Mouse (Mus musculus) small intestine, adult 2 months (tissue): ENCODE data around the gene Serpinb12. TPM values are rescaled to one million over a fixed set of nuclear protein-coding genes. Genes with fewer than 3 reads are reported as not detected.

Source experiments
- H3K27ac ChIP-seq: fragments of 200-500 bp; 2 replicates; pipeline ENCODE4 v1.5.1; 2012; ENCODE audit warnings: low read depth, low read length, control low read depth, inconsistent platforms; ENCODE audit not compliant: insufficient read depth
- H3K27me3 ChIP-seq: fragments of 200-500 bp; 2 replicates; pipeline ENCODE4 v1.6.1; 2012; ENCODE audit warnings: mild to moderate bottlenecking, moderate library complexity, low read length, inconsistent platforms; ENCODE audit not compliant: control insufficient read depth, insufficient read depth
- H3K36me3 ChIP-seq: fragments of 200-500 bp; 2 replicates; pipeline ENCODE4 v1.6.1; 2012; ENCODE audit warnings: mild to moderate bottlenecking, low read length, control low read depth, inconsistent platforms; ENCODE audit not compliant: control insufficient read depth, insufficient read depth
- H3K4me1 ChIP-seq: fragments of 200-500 bp; 2 replicates; pipeline ENCODE4 v1.6.1; 2012; ENCODE audit warnings: low read length, inconsistent platforms, mixed read lengths; ENCODE audit not compliant: control insufficient read depth, insufficient read depth, insufficient read length
- H3K4me3 ChIP-seq: fragments of 200-500 bp; 2 replicates; pipeline ENCODE4 v1.5.1; 2012; ENCODE audit warnings: low read depth, mild to moderate bottlenecking, control low read depth, inconsistent platforms, low read length, moderate library complexity
- CTCF ChIP-seq: fragments of 200-500 bp; IDR thresholded peaks from 2 replicates; pipeline ENCODE4 v1.5.1; 2012; ENCODE audit warnings: low read depth, mild to moderate bottlenecking, control low read depth, inconsistent platforms, low read length, moderate library complexity, mixed read lengths; ENCODE audit not compliant: insufficient replicate concordance, insufficient read length; ENCODE audit errors: extremely low read depth
- POLR2A ChIP-seq: fragments of 200-500 bp; IDR thresholded peaks from 2 replicates; pipeline ENCODE4 v1.6.1; 2012; ENCODE audit warnings: low read depth, mild to moderate bottlenecking, control low read depth, inconsistent platforms, low read length, moderate library complexity
- WGBS: fragments of 180-500 bp; shearing (Covaris S2); methylation state at CpG from one replicate; pipeline ENCODE4 v1.1.7; 2018; 5-methylcytosine and 5-hydroxymethylcytosine counted together
- polyA plus RNA-seq: library from polyadenylated mRNA; depleted of rRNA; stranded (reverse); fragments of >200 nt; gene quantifications from 2 replicates; pipeline ENCODE4 v1.2.3, GENCODE M21; 2012; rRNA removed

Serpinb12 gene
- polyA plus RNA-seq, 1 experiment = not detected

DNA sequence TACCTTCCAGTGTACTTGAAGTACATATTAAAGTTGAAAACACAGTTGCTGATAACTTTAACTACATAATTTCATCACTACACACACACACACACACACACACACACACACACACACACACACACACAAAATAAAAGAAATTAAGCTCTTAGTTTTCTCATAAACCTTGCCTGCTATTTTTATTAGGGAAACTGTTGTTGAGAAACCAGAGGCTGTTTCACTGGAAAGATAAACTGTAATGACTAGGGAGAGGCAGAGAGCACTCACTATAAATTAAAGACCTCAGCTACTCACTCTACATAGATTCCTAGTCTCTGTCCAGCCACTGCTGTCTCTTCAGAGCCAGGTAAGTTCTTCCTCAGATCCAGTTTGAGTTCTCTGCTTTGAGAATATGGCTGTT is 46.4 kb downstream of the Serpinb12 start, which contains the start of gene Serpinb13:
Gene Serpinb13 (plus strand): TSS at position 301 of the 400 bp plus-strand sequence.
- TF ChIP-seq CTCF = no peak
- Histone ChIP-seq H3K4me3 (no peak within 1 kb of the TSS), H3K36me3 (no peaks in the 10 kb centered on the region), H3K27me3 (no peaks in the 10 kb centered on the region), H3K27ac (no peak within 1 kb of the TSS), H3K4me1 (no peaks in the 10 kb centered on the region)

GRCm38 (mm10) chr1:106983092-106983491 is 48.8 kb downstream of the Serpinb12 start:
- Histone ChIP-seq H3K36me3 (no peaks in the 10 kb centered on the region), H3K4me1 (no peaks in the 10 kb centered on the region), H3K27me3 (no peaks in the 10 kb centered on the region), H3K4me3 (no peak overlapping the region), H3K27ac (no peak overlapping the region)
- WGBS = 90% methylated on average over 1 of the region's 1 CpGs
- TF ChIP-seq POLR2A (no peak), CTCF (no peak)

DNA sequence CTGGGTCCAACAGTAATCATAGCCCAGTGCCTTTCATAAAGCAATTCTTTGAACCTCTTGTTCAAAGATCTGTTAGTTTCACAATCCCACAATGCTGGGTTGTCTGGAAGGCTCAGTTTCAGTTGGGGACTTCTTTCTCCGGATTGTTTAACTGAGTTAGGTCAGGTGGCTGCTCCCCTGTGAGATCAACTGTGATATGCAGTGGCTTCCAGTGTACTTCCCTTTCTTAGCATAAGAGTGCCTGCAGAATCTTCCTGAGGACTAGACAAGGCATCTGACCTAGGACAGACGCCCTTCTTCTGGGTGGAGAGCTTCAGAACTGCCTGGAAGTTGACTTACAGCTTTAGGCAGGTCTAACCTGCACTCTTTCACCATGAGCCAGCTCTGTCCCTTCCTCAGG is 49.6 kb downstream of the Serpinb12 start:
- TF ChIP-seq CTCF (no peak), POLR2A (no peak)
- Histone ChIP-seq H3K4me3 (no peak overlapping the region), H3K4me1 (no peaks in the 10 kb centered on the region), H3K27ac (no peak overlapping the region), H3K27me3 (no peaks in the 10 kb centered on the region), H3K36me3 (no peaks in the 10 kb centered on the region)
- WGBS = 46% methylated on average over 2 of the region's 2 CpGs

DNA sequence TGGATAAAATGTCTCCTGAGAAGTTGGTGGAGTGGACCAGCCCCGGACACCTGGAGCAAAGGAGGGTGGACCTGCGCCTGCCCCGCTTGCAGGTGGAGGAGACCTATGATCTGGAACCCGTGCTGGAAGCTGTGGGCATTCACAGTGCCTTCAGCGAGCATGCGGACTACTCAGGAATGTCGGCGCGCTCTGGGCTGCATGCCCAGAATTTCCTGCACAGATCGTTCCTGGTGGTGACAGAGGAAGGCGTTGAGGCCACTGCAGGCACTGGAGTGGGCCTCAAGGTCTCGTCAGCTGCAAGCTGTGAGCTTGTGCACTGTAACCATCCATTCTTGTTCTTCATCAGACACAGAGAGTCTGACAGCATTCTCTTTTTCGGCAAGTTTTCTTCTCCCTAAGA is 66.2 kb downstream of the Serpinb12 start:
- Histone ChIP-seq H3K36me3 (no peaks in the 10 kb centered on the region), H3K4me1 (no peaks in the 10 kb centered on the region), H3K27me3 (no peaks in the 10 kb centered on the region), H3K4me3 (no peak overlapping the region), H3K27ac (no peak overlapping the region)
- no peak for TF ChIP-seq POLR2A
- TF ChIP-seq CTCF = no peak
- 65% methylated on average over 13 of the region's 13 CpGs for WGBS

DNA sequence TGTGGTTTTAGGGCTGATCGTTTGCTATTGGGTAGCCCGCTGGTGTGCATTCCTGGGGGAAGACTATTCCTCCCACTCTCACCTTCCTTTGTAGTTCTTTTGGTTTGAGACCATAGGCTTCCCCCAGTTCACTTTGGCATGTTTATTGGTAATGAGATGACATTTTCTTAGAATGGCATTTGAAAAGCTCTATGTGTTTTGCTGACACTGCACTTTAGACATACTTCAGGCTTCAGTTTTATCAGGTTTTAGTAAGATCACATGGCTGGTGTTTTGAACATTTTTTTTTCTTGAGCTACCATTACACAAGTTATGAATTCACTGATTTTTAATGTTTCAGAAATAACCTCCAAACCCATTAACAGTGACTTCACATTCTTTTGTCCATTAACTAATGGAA is 67.5 kb downstream of the Serpinb12 start:
- no peaks in the 10 kb centered on the region for H3K36me3 ChIP-seq
- H3K4me1 ChIP-seq = no peaks in the 10 kb centered on the region
- H3K4me3 ChIP-seq = no peak overlapping the region
- no peak overlapping the region for H3K27ac ChIP-seq
- 82% methylated on average over 2 of the region's 2 CpGs for WGBS
- TF ChIP-seq POLR2A (no peak), CTCF (no peak)
- H3K27me3 ChIP-seq = no peaks in the 10 kb centered on the region

DNA sequence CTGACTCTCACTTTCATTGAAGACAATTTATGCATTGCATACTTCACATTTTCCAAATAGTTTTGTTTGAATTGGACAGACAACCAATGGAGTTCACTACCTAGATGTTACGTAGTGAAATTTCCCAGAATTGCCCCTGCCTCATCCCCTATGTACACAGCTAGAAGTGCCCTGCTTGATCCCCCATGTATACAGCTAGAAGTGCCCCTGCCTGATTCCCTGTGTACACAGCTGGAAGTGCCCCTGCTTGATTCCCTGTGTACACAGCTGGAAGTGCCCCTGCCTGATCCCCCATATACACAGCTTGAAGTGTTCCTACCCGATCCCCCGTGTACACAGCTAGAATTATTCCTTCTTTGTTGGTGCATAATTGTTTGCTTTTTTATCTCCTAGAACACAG is 72.1 kb downstream of the Serpinb12 start:
- 53% methylated on average over 3 of the region's 3 CpGs for WGBS

More for the DNA sequence above, 72.1 kb downstream of the Serpinb12 start:
- Histone ChIP-seq H3K36me3 (no peaks in the 10 kb centered on the region), H3K27ac (no peak overlapping the region), H3K4me1 (no peaks in the 10 kb centered on the region), H3K27me3 (no peaks in the 10 kb centered on the region), H3K4me3 (no peak overlapping the region)
- no peak for TF ChIP-seq CTCF

Other genes with a start within 250 kb of the Serpinb12 start
- 1.1 and 1.5 TPM in 2 replicates for gene Bcl2, start 220.2 kb upstream of the Serpinb12 start, polyA plus RNA-seq
- 5.6 and 12.1 TPM in 2 replicates for gene Kdsr, start 174.7 kb upstream of the Serpinb12 start, polyA plus RNA-seq
- 7.7 and 18.9 TPM in 2 replicates for gene Vps4b, start 137.7 kb upstream of the Serpinb12 start, polyA plus RNA-seq
- 0.37 and 0.53 TPM in 2 replicates for gene Serpinb5, start 73.3 kb upstream of the Serpinb12 start, polyA plus RNA-seq
- gene Serpinb13, start 46.5 kb downstream of the Serpinb12 start, polyA plus RNA-seq = not detected in 2 replicates
- not detected in 2 replicates for gene Serpinb3a, start 117.9 kb downstream of the Serpinb12 start, polyA plus RNA-seq
- gene Serpinb3d, start 149.1 kb downstream of the Serpinb12 start, polyA plus RNA-seq = not detected in 2 replicates